Mouse (Mus musculus): ENCODE data around the gene Rtf1. TPM values are rescaled to one million over a fixed set of nuclear protein-coding genes. Genes with fewer than 3 reads are reported as not detected.
A peak's percentile ranks its signal among the peaks of the same experiment; 100 is the strongest.
"Not testable (repeated sequence)": the region's sequence is repeated elsewhere in the genome, so short reads cannot be mapped to it uniquely, and the experiment has no call there.

Gene Rtf1
- total RNA-seq, 2 experiments from 2014 or later: 59.6 to 61.6 TPM

- DNase-seq (ENCODE audit: low spot score in 2 of 2); intact Hi-C loops (cut with DNase I): not testable (repeated sequence)
Measured at GRCm38 (mm10) chr2:119715868-119716267, 41.0 kb downstream of the Rtf1 start.

DNA sequence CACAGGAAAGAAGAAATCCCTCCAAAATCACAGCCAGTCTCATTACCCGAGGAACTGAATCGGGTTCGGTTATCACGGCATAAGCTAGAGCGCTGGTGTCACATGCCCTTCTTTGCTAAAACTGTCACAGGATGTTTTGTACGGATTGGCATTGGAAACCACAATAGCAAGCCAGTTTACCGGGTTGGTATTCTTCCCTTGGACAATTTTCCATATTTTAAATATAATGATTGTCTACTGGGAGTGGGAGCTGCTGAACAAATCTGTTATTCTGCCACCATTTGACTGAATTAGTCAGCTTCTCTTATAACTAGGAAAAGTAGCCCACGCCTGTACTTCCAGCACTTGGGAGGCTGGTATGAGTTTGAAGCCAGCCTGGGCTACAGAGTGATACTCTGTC lies 46.2 kb downstream of the Rtf1 start:
- intact Hi-C loops (cut with DNase I): no loop called here
- no peak for DNase-seq (ENCODE audit: low spot score in 2 of 2)

GRCm38 (mm10) chr2:119727762-119728416 lies 53.0 kb downstream of the Rtf1 start:
- intact Hi-C loops (cut with DNase I): no loop called here
- no peak for DNase-seq (ENCODE audit: low spot score in 2 of 2)

- no peak for DNase-seq (ENCODE audit: low spot score in 2 of 2)
- intact Hi-C loops (cut with DNase I): no loop called here
Measured at GRCm38 (mm10) chr2:119730735-119731134, 55.9 kb downstream of the Rtf1 start.

DNA sequence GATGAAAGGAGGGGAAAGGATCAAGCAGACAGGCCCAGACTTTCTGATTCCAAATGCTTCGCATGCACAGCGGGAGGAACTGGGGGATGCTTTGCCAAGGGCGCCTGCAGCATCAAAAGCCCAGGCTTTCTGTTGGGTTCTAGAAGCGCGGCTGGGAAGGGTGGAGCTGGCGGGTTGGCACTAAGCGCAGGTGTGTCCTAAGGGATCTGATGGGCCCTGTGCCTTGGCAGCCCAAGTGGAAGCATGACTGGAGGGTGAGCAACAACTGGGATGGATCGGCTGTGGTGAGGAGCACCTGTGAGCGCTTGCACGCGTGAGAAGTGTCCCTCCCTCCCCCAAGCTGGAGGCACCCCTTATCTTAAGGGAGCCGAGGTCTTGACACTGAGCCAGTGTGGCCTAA lies 62.3 kb downstream of the Rtf1 start:
- intact Hi-C loops (cut with DNase I): no loop called here

GRCm38 (mm10) chr2:119740567-119740966 lies 65.7 kb downstream of the Rtf1 start:
- intact Hi-C loops (cut with DNase I): no loop called here
- DNase-seq (ENCODE audit: low spot score in 2 of 2): no peak

More for the DNA sequence above, 62.3 kb downstream of the Rtf1 start:
- DNase-seq (ENCODE audit: low spot score in 2 of 2): no peak

GRCm38 (mm10) chr2:119741581-119742411 lies 66.9 kb downstream of the Rtf1 start, which contains the start of gene Itpka:
TSS of gene Itpka (plus strand) at chr2:119742337.
- intact Hi-C loops (cut with DNase I): no loop called here
- DNase-seq (ENCODE audit: low spot score in 2 of 2): peak in 1 of 2 experiments; percentile 58

DNA sequence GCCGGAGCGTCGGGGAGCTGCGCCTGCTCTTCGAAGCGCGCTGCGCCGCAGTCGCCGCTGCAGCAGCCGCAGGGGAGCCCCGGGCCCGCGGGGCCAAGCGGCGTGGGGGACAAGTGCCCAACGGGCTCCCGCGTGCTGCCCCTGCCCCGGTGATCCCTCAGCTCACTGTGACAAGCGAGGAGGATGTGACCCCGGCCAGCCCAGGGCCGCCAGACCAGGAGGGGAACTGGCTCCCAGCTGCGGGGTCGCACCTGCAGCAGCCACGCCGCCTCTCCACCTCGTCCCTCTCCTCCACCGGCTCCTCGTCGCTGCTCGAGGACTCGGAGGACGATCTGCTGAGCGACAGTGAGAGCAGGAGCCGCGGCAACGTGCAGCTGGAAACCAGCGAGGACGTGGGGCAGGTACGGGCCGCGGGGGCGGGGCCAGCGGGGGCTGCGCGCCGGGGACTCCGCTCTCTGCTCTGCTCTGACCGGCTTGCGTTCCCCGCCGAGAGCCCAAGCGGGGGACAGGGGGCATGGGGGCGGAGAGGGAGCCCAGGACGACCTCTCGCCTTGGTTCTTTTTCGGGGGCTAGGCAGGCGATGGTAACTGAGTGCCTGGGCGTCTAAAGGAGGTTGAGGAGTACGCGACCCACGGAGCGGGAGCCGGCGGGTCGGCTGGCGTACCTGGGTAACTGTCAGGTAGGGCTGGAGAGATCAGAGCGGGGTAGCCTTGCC lies 67.8 kb downstream of the Rtf1 start:
- intact Hi-C loops (cut with DNase I): no loop called here

DNA sequence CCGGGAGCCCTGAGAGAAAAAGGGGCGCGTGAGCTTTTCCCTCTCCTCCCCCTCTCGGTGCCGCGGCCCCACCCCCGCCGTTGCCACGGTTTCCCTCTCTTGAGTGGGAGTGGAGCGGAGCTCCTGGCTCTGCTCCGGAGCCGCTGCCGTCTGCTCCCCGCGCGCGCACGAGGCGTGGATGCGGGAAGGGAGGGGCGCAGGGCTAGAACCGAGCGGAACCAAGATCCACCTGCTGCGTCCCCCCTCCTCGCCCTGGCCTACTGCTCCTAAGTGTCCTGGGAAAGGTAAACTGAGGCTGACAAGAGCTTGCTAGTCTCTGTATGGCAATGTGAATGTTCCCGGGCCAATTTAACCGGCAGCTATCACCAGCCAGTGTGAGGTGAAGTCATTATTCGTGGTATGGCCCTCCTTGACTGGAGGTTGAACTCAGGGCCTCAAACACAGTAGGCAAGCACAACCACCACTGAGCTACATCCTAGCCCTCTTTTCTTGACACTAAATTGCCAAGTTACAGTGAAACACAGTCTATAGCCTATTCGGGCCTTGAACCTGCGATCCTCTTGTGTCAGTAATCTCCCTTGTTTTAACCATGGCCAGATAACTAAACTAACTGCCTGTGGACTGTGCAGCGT lies 68.4 kb downstream of the Rtf1 start:
- intact Hi-C loops (cut with DNase I): no loop called here
- peak; percentile 73 to 77 for DNase-seq (ENCODE audit: low spot score in 2 of 2)

More for the DNA sequence above, 67.8 kb downstream of the Rtf1 start:
- peak in 1 of 2 experiments; percentile 57 for DNase-seq (ENCODE audit: low spot score in 2 of 2)

DNA sequence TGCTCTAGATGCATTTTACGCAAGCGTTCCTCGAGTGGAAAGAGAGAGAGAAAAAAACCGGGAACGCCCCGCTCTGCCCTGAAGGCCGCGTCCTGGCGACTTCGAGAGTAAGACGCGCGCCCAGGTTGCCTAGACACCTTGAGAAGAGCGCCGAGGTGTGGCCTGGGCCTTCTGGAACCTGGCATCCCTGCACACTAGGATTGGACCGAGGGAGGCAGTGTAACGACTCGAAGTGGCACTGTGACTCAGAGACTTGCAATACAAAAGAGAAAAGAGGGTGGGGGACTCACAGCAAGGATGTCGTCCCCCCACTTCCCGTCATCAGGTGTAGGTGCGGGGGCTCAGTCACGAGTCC lies 68.9 kb downstream of the Rtf1 start:
- intact Hi-C loops (cut with DNase I): no loop called here
- DNase-seq (ENCODE audit: low spot score in 2 of 2): peak in 1 of 2 experiments; percentile 54

- DNase-seq (ENCODE audit: low spot score in 2 of 2): no peak
- intact Hi-C loops (cut with DNase I): no loop called here
Measured at GRCm38 (mm10) chr2:119744163-119745111, 69.6 kb downstream of the Rtf1 start.

DNA sequence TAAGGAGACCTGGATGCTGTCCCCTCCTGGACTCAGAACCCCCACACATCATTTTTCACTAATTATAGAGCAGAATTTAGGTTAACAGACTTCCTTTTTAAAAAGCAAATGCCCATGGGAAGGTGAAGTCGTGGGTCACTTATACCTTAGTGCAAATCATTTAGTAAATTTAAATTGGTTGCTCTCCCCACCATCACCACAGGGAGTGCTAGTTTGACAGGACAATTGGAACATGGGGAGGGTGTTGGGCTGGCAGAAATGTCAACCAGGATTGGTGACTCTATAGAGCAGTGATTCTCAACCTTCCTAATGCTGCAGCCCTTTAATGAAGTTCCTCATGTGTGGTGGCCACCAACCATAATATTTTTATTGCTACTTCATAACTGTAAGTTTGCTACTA lies 70.4 kb downstream of the Rtf1 start:
- peak in 1 of 2 experiments; percentile 54 for DNase-seq (ENCODE audit: low spot score in 2 of 2)
- intact Hi-C loops (cut with DNase I): no loop called here

- peak; percentile 56 to 87 for DNase-seq (ENCODE audit: low spot score in 2 of 2)
- intact Hi-C loops (cut with DNase I): no loop called here
Measured at GRCm38 (mm10) chr2:119747554-119747953, 72.7 kb downstream of the Rtf1 start.

DNA sequence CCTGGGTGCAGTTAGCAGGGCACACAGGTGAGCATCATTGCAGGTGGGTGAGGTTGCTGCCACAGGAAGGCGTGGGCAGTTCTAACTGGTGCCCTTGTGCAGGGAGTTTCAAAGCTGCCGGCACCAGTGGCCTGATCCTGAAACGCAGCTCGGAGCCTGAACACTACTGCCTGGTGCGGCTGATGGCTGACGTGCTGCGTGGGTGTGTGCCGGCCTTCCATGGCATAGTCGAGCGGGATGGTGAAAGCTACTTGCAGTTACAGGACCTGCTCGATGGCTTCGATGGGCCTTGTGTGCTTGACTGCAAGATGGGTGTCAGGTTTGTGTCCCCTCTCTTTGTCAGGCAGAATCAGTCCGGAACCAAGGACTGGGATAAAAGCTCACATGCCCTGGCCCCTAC lies 74.4 kb downstream of the Rtf1 start:
- DNase-seq (ENCODE audit: low spot score in 2 of 2): no peak
- intact Hi-C loops (cut with DNase I): no loop called here

GRCm38 (mm10) chr2:119757601-119758100 lies 82.8 kb downstream of the Rtf1 start:
- no peak for DNase-seq (ENCODE audit: low spot score in 2 of 2)
- intact Hi-C loops (cut with DNase I): no loop called here

GRCm38 (mm10) chr2:119758101-119758843 lies 83.4 kb downstream of the Rtf1 start:
- DNase-seq (ENCODE audit: low spot score in 2 of 2): no peak
- intact Hi-C loops (cut with DNase I): no loop called here

DNA sequence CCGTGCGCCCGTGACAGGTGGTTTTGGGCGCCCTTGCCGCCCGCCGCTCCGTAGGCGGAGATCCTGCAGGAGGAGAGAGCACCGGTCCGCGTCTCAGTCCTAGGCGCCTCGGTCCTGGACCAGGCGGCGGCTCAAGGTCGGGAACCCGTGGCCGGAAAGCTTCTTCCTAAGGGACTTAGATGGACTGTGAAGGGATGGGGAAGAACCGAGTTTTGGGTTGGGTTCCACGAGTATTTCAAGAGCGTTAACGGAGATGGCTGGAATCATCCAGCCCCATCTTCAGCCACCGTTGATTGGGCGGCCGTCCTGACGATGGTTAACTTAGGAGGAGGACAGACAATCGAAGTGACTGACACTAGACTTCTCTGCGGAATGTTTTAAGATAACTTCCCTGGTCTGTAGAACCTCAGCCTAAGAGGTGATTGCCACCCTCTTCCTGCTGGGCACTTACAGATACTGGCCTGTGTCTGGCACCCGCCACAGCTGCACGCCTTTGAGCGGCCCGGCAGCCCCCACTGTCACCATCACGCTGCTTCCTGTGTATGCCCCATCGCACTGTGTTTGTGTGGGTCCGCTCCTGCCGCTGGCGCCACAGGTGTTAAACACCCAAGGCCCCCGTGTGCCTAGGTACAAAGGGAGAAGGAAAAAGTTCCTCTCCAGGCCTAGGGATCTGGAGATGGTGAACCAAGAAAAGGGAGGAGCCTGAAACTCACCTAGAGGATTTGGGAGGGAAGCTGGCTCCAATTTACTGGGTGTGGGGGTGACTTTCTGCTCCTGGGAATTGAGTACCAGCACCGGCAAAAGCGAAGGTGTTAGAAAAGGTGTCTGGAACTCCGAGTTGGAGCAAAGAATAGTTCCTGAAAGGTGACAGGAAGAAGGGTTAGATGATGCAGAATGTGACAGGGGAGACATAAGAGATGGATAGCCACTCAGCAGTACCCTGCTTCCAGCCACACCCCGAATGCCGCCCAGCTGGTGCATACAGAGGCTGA lies 84.3 kb downstream of the Rtf1 start:
- intact Hi-C loops (cut with DNase I): no loop called here
- no peak for DNase-seq (ENCODE audit: low spot score in 2 of 2)
